Mouse (Mus musculus) embryo, embryonic 10 days (tissue): ENCODE data around the gene Gm3854.

Experiments
- DNase-seq: peaks from one replicate; pipeline ENCODE4 v3.0.0-alpha.2; 2015; ENCODE audit warnings: low spot score

Gene Gm3854

DNA sequence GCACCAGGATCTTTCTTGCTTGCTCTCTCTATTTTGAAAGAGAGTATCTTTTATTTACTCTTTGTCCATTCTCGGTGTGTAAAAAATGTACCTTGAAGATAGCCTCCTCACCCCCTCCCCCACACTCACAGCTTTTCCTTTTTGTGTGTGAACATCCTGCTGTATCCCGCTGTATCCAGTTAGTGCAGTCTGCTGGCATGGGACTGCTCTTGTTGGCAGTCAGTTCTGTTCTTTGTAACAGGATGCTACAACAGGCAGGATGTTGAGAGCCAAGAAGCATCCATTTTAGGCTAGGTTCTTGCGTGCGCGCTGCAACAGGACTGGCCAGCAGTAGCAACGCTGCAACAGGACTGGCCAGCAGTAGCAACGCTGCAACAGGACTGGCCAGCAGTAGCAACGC, 43.4 kb downstream of the Gm3854 start:
- no peak for DNase-seq

- no peak for DNase-seq
Measured at GRCm38 (mm10) chr7:6388971-6389370, 45.4 kb downstream of the Gm3854 start.

GRCm38 (mm10) chr7:6389449-6389848, 45.9 kb downstream of the Gm3854 start:
- no peak for DNase-seq

- peak; percentile 82 for DNase-seq
Measured at GRCm38 (mm10) chr7:6397996-6398975, 54.7 kb downstream of the Gm3854 start, which contains the start of gene Smim17. Smim17 (plus strand) TSS chr7:6398715.
